Mouse (Mus musculus) heart, embryonic 14.5 days (tissue): ENCODE results near the gene Met. TPM values are rescaled to one million over a fixed set of nuclear protein-coding genes. Genes with fewer than 3 reads are reported as not detected.
A peak's percentile ranks its signal among the peaks of the same experiment; 100 is the strongest.

ENCODE experiments used
- ATAC-seq: fragments of 200-750 bp; cut with Nextera tagmentation; 2 replicates; pipeline ENCODE4 v1.8.0; 2017; ENCODE audit warnings: low read depth, moderate TSS enrichment; ENCODE audit not compliant: insufficient number of reproducible peaks, insufficient read depth, low FRiP score
- H3K27ac ChIP-seq, 2 experiments: fragments of 200-500 bp in 1 of 2; fragments of 300-500 bp in 1 of 2; sonication (generic) in 1 of 2; replicated peaks in 1 of 2; 2 replicates each; pipeline ENCODE4 v1.5.1; 2012 to 2014; ENCODE audit warnings: low read depth in 2 of 2, low read length in 2 of 2, control low read depth in 1 of 2, mild to moderate bottlenecking in 1 of 2, mixed read lengths in 1 of 2; ENCODE audit not compliant: control insufficient read depth in 1 of 2, insufficient read depth in 1 of 2
- H3K27me3 ChIP-seq: fragments of 300-500 bp; sonication (generic); 2 replicates; pipeline ENCODE4 v1.6.1; 2014; ENCODE audit warnings: mild to moderate bottlenecking, low read length, control low read depth; ENCODE audit not compliant: control insufficient read depth, insufficient read depth
- H3K36me3 ChIP-seq: fragments of 300-500 bp; sonication (generic); 2 replicates; pipeline ENCODE4 v1.6.1; 2014; ENCODE audit warnings: mild to moderate bottlenecking, control low read depth, low read length, mixed read lengths; ENCODE audit not compliant: control insufficient read depth, insufficient read depth
- H3K4me1 ChIP-seq, 2 experiments: fragments of 200-500 bp in 1 of 2; fragments of 300-500 bp in 1 of 2; sonication (generic) in 1 of 2; 2 replicates each; pipeline ENCODE4 v1.6.1; 2012 to 2014; ENCODE audit warnings: low read length in 2 of 2, control low read depth in 1 of 2, mixed read lengths in 1 of 2; ENCODE audit not compliant: control insufficient read depth in 2 of 2, insufficient read depth in 2 of 2
- H3K4me2 ChIP-seq: fragments of 300-500 bp; sonication (generic); 2 replicates; pipeline ENCODE4 v1.6.1; 2014; ENCODE audit warnings: mild to moderate bottlenecking, low read length
- H3K4me3 ChIP-seq, 2 experiments: fragments of 200-500 bp in 1 of 2; fragments of 300-500 bp in 1 of 2; sonication (generic) in 1 of 2; 2 replicates each; pipeline ENCODE4 v1.5.1; 2012 to 2014; ENCODE audit warnings: low read length in 2 of 2, mild to moderate bottlenecking in 2 of 2, control low read depth in 1 of 2, low read depth in 1 of 2, moderate library complexity in 1 of 2; ENCODE audit not compliant: control insufficient read depth in 1 of 2, insufficient read depth in 1 of 2
- H3K9ac ChIP-seq: fragments of 300-500 bp; sonication (generic); 2 replicates; pipeline ENCODE4 v1.6.1; 2014; ENCODE audit warnings: mild to moderate bottlenecking, low read length
- H3K9me3 ChIP-seq: fragments of 300-500 bp; sonication (generic); 2 replicates; pipeline ENCODE4 v1.6.1; 2016; ENCODE audit warnings: low read length, control low read depth; ENCODE audit not compliant: control insufficient read depth
- WGBS: fragments of 180-500 bp; shearing (Covaris S2); extraction: QIAGEN DNeasy Blood & Tissue Kit; methylation state at CpG from one replicate; pipeline ENCODE4 v1.1.7; 2014; 5-methylcytosine and 5-hydroxymethylcytosine counted together
- polyA plus RNA-seq: library from polyadenylated mRNA; unstranded; fragments of >200 nt; fragmentation: Nextera tagmentation; extraction: Ambion mirVana; gene quantifications from 2 replicates; pipeline ENCODE4 v1.2.1, GENCODE M21; 2014

Gene Met
- polyA plus RNA-seq = 2.6 and 3.2 TPM in 2 replicates

- peak within 1 kb of the TSS; percentile 94 for H3K4me2 ChIP-seq
- under 1% methylated on average over 74 of the region's 78 CpGs for WGBS
- H3K4me1 ChIP-seq = peaks cover 0 to 2% of the 10 kb centered on the region in 2 experiments; a peak in 2 of 4 replicates
- peak within 1 kb of the TSS; percentile 76 for H3K9ac ChIP-seq
- H3K4me3 ChIP-seq = peak within 1 kb of the TSS; percentile 74
- H3K27me3 ChIP-seq = peaks cover 14% of the 10 kb centered on the region
- peak within 1 kb of the TSS in 1 of 2 experiments; percentile 37; a peak in 2 of 4 replicates for H3K27ac ChIP-seq
- peak; percentile 86 for ATAC-seq
- no peaks in the 10 kb centered on the region for H3K9me3 ChIP-seq
- no peaks in the 10 kb centered on the region for H3K36me3 ChIP-seq
Observed at GRCm38 (mm10) chr6:17463434-17464280, at the start of gene Met. Gene Met, plus strand, starts transcription at chr6:17463800.

DNA sequence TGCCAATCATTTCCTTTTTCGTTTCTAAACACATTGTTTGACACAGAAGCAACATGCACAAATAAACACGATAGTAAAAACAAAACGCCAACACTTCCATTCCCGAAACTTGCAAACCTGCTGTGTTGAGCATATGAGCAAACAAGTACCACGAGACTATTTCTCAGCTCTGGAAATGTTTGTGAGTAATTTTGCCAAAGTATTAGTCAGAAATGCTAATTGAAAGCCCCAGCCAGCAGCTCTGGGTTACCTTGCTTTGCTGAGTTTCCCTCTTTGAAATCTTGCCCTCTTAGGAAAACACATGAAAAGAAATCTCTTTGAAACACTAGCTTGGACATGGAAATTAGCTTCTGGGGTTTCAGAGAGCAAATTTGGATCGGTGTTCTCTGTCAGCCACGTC, 45.4 kb upstream of the Met start:
- H3K4me1 ChIP-seq = no peaks in the 10 kb centered on the region
- no peaks in the 10 kb centered on the region for H3K9me3 ChIP-seq
- ATAC-seq = no peak
- no peaks in the 10 kb centered on the region for H3K27me3 ChIP-seq
- no peak overlapping the region for H3K27ac ChIP-seq
- WGBS = 80% methylated on average over 7 of the region's 7 CpGs
- H3K4me3 ChIP-seq = no peak overlapping the region
- H3K36me3 ChIP-seq = no peaks in the 10 kb centered on the region
- H3K4me2 ChIP-seq = no peak overlapping the region
- H3K9ac ChIP-seq = no peak overlapping the region

DNA sequence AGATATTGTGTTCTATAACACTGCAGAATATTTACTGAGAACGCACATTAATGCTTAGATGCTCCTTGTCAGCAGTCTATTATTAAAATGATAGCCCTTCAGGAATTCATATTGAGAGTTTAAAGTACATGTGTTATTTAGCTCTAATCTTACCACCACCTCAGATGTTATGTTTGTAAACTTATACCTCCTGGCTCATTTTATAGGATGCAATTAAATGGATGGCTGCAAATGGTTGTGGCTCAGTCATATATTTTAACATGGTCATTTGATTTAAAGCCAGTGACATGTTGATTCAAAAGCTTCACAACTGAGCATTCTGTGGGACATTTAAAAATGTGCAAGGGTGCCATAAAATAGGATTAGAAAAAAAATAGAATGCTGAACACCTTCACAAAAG, 41.2 kb upstream of the Met start:
- ATAC-seq = no peak
- Histone ChIP-seq H3K4me1 (no peaks in the 10 kb centered on the region), H3K4me3 (no peak overlapping the region), H3K9ac (no peak overlapping the region), H3K27ac (no peak overlapping the region), H3K4me2 (no peak overlapping the region), H3K36me3 (no peaks in the 10 kb centered on the region), H3K9me3 (no peaks in the 10 kb centered on the region), H3K27me3 (no peaks in the 10 kb centered on the region)
- 94% methylated on average over 1 of the region's 1 CpGs for WGBS

DNA sequence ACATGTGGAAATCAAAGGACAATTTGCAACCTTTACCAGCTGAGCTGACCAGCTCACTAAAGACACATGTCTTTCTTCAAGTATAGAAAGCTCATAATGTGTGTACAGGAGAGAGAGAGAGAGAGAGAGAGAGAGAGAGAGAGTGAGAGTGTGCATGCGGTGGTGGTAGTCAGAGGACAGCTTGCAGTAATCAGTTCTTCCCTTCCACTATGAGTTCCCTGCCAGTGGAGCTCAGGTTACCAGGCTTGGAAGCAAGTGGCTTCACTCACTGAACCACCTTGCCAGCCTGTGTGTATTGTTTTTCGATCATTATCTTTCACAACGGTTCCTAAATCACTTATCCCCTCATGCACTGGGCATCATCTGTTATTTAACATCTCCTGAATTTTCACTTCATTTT, 34.6 kb upstream of the Met start:
- WGBS = 54% methylated on average over 3 of the region's 3 CpGs
- no peaks in the 10 kb centered on the region for H3K27me3 ChIP-seq
- no peak overlapping the region for H3K9ac ChIP-seq
- H3K4me3 ChIP-seq = no peak overlapping the region
- H3K4me1 ChIP-seq = no peaks in the 10 kb centered on the region
- ATAC-seq = no peak
- no peak overlapping the region for H3K27ac ChIP-seq
- H3K9me3 ChIP-seq = no peaks in the 10 kb centered on the region
- H3K4me2 ChIP-seq = no peak overlapping the region
- no peaks in the 10 kb centered on the region for H3K36me3 ChIP-seq

DNA sequence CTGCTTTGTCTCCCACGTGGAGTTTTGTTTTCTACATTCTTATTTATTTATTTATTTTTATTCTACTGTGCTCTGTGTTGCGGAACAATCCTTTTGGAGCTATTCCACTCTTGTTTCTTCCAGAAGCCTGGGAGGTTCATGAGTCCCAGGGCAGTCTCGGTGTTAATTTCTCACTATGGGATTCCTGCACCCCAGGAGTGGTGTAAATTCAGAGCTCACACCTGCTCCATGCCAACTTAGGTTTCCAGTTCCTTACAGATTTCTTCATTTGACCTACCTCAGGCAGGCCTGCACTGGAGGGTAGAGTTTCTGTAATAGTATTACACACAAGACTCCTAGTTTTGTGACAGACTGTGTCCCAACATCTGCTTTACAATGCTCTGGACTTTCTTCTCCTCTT, 34.0 kb upstream of the Met start:
- no peaks in the 10 kb centered on the region for H3K36me3 ChIP-seq
- H3K4me1 ChIP-seq = no peaks in the 10 kb centered on the region
- H3K9me3 ChIP-seq = no peaks in the 10 kb centered on the region
- 74% methylated on average over 3 of the region's 3 CpGs for WGBS
- H3K4me3 ChIP-seq = no peak overlapping the region
- no peak overlapping the region for H3K9ac ChIP-seq
- H3K27me3 ChIP-seq = no peaks in the 10 kb centered on the region
- no peak for ATAC-seq
- H3K27ac ChIP-seq = no peak overlapping the region
- H3K4me2 ChIP-seq = no peak overlapping the region

- H3K4me3 ChIP-seq = no peak overlapping the region
- no peak overlapping the region for H3K4me2 ChIP-seq
- no peaks in the 10 kb centered on the region for H3K36me3 ChIP-seq
- no peak overlapping the region for H3K9ac ChIP-seq
- H3K9me3 ChIP-seq = no peaks in the 10 kb centered on the region
- ATAC-seq = no peak
- no peaks in the 10 kb centered on the region for H3K27me3 ChIP-seq
- no peak overlapping the region for H3K27ac ChIP-seq
- H3K4me1 ChIP-seq = no peaks in the 10 kb centered on the region
- 80% methylated on average over 4 of the region's 4 CpGs for WGBS
Observed at GRCm38 (mm10) chr6:17443311-17443710, 20.3 kb upstream of the Met start.

DNA sequence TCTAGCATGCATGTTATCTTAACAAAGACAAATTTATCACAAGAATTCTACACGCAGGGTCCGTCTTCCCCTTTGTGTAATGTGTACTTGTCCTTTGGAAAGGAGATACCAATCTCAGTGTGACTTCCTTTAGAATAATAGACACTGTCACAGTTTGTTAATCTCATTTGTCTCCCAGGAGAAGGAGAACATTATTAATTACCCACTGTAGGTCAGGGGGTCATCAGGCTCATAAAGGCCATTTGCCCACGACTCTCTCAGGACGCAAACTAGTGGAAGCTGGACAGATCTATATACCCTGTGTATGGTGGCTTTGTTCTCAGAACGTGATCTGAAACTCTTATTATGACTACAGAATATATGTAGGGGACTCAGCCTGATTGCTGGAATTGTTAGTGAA, 12.3 kb upstream of the Met start:
- WGBS = 53% methylated on average over 5 of the region's 5 CpGs
- Histone ChIP-seq H3K9ac (no peak overlapping the region), H3K4me3 (no peak overlapping the region), H3K27me3 (no peaks in the 10 kb centered on the region), H3K9me3 (no peaks in the 10 kb centered on the region), H3K27ac (no peak overlapping the region), H3K4me2 (no peak overlapping the region), H3K4me1 (no peaks in the 10 kb centered on the region), H3K36me3 (no peaks in the 10 kb centered on the region)
- no peak for ATAC-seq

DNA sequence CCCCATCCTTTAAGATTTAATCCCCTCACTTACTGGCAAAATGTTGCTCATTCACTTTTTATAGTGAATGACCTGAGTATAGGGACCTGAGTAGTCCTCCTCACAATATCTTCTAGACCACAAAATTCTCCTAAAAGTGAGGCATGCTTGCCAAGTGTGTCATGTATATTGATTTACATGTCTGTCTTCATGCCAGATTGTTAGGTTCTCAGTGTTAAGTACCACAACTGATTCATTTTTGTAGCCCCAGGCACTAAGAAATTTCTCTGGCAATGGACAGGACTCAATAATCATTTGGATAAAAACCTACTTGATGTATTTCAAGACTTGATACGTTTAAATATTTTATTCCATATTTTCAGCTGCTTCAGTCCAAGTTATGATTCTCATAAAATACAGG, 8.5 kb upstream of the Met start:
- Histone ChIP-seq H3K36me3 (no peaks in the 10 kb centered on the region), H3K9ac (no peak overlapping the region), H3K4me1 (no peaks in the 10 kb centered on the region), H3K9me3 (no peaks in the 10 kb centered on the region), H3K4me2 (no peak overlapping the region), H3K27me3 (no peaks in the 10 kb centered on the region), H3K27ac (no peak overlapping the region), H3K4me3 (no peak overlapping the region)
- no peak for ATAC-seq
- 83% methylated on average over 1 of the region's 1 CpGs for WGBS
